Mouse (Mus musculus): Measurements from ENCODE around the gene Gpatch2.
A peak's percentile ranks its signal among the peaks of the same experiment; 100 is the strongest.

Gpatch2 gene

DNA sequence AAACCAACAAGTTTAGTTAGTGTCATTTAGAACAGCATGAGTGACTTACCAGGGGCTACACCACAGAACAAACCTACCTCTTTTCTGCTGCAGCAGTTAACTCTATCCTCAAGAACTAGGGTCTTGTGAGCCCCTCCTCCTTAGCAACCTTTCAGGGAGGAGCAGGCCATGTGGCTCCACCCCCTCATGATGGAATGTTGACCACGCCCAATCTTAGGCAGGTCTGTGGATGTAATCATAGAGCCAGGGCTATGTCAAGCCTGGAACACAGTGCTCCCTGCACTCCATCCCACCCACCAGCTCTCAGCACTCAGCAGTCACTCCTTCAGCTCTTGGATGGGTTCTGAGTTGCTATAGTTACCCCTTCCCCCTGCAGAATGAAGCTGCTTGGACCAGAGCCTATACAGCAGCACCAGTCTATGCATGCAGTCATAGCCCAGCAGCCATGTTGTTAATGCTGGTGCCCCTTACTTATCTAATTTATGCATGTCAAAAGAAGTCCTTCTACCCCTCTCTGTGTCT is 35.5 kb downstream of the Gpatch2 start:
- no peak for DNase-seq

DNA sequence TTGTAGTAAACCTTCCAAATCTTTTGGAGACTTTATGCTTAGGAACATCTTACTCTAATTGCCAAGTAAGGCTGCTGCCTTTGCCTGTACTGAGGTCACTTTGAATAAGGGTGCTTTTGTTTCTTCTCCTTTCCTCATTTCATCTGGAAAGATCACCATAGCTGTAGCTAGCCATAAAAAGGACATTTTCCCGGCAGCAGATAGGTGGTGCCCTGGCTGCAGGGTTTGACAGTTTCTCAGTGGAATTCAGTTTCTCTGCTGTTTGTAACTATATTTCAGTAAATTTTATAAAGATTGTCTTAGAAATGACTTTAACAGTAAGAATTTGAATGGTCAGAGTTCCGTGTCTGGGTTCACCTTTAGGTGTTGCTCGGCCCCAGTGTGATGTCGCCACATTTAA is 43.4 kb downstream of the Gpatch2 start:
- no peak for DNase-seq

DNA sequence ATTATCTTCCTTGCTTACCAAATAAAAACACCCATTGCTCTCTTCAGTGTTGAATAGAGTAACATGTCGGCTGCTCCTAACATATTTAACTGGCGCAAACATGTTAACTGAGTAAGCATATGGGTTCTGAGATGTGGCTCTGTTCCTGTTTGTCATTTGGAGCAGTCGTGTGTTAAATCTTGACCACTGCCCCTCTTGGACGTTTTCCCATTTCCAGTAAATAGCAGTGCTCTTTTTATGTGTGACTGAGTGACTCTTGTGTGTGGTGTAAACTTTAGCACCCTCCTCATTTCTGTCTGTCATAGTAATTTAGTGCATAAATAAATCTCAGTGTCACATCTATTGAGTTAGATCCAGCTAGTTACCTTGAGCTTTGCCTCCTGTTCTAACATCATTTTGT is 52.3 kb downstream of the Gpatch2 start:
- peak in 1 of 2 experiments; percentile 38 for DNase-seq

DNA sequence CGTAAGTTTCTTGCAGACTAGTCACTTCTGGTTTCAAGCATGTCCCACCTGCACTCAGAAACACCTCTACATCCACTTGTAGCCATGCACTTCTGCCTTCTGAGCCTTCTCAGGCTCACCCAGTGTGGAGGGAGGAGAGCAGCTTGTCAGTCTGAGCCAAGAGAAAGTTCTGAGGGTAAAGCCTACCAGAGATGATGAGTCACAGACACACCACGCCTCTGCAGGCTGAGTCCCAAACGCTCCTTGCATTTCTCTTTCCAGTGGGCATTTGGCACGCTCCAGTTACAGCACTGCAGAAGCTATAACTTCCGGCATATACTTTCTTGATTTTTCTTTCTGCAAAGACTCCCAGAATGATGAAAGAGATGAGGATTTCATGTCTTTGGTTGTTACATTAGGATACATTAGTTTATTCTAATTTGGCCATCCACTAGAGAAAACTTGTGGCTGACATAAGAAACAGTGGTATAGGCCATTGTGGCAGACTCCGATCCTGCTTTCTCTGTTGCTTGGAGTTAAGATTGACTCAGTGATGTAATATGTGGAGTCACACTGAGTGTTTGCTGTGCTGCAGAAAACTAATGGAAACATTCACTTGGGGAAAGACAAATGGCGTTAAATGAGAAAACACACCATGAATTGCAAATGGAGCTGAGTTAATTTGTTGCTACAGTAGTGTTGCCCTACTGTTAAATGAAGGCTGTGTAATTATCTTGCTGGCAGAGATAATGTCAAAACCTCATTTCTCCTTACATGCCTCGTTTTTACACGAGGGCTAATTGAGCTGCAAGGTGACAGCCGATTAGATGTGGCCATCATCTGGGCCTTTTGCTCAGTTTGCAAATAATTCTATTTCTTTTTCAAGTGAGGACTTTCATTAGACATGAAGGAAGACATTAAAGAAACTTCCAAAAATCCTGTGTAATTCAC is 55.3 kb downstream of the Gpatch2 start:
- no peak for DNase-seq

DNA sequence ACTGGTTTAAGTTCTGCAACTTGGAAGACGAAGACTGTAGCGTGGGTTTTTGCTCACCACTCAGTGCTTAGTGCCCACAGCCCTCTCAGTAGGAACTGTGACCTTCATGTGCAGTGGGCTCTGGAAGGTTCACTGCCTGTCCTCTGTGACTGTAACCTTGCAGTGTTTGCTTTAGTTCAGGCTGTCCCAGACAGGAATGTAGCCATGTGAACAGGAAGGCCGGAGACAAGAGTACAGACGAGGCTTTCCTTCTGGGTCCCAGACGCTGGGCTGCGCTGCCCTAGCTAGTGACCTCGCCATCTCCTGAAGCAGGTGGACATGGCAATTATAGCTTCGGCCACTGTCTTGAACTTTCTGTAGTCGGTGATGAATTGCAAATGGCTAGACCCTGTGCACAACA is 62.0 kb downstream of the Gpatch2 start:
- peak in 1 of 2 experiments; percentile 43 for DNase-seq

DNA sequence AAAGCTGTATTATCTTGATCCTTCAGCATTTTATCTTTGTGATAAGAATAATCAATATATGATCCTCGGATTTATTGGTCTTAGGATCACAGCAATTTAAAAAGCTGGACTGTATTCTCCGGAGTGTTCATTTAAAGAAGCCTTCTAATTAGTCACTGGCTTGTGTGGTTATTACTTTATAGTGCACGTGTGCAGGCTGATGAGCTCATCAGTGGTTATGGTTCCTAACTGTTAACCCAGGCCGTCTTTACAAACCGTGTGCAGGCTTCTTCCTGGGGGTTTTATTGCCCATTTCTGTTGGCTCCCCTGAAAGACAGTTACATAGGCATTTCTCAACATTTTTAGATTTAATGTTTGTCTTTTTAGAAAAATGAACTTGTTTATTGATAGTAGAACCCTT is 63.2 kb downstream of the Gpatch2 start:
- no peak for DNase-seq

DNA sequence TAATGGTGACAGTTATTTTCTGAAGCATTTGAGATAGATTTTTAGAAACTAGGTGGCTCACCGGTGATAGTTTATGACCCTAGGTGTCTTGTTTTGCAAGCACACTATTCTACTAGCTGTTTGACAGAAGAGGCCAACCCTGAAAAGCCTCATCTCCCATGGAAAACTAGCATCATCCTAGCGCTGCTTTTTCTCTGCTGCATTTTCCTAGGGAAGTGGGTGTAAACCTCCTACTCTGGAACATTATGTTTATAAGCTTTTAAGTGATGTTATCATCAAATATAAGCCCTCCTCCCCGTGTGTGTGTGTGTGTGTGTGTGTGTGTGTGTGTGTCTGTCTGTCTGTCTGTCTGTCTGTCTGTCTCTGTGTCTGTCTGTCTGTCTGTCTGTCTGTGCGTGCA is 64.5 kb downstream of the Gpatch2 start:
- DNase-seq: no peak

DNA sequence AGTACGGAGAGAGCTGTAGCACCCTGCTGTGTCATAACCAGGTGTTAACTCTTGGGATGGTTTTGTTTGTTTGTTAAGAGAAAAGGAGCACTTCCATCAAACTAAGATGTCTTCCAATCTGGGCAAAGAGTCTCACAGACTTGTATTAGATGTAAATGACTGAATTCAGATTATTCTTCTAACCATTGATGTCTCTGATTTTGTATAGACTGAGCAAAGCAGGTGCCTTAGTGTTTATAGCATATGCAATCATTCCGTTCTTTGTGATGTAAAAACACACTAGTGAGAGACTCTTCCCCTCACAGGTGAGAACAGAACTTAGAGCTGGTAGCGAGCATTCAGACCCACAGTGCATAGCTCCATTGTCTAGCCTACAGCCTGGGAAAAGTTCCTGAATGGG is 67.0 kb downstream of the Gpatch2 start:
- DNase-seq: no peak

DNA sequence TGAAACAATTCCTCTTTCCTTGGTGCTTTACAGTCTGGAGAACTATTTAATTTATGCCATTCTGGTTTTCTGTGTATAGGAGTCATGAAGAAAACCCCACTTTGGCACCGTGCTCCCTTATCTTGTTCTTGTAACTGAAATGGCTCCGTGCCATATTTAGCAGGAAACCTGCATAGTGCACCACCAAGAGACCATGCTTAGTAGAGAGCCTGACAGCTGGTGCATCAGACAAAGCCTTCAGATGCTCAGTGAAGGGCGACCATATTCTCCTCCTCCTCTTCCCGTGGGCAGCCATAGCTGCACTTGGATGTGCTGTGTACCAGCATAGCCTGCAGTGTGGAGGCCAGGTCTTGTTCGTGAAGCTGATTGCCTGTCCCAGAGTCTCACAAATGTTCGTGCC is 67.5 kb downstream of the Gpatch2 start:
- DNase-seq: no peak

DNA sequence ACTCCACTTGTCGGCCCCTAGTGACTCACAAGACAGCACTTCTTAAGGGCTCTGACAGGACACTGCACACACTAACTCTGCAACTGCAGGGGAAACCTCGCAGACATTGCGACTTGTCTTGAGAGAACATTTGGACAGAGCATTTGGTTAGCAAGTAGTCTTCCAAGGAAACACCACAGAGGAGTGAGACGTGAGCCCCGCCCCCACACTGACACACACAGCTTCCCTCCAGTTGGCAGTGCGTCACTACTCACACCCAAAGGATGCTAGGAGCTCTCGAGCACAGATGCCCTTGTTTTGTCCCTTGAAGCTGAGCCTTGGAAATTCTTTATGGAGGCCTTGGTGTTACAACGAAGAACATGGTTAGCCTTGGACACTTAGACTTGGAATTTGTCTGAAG is 70.4 kb downstream of the Gpatch2 start:
- no peak for DNase-seq

DNA sequence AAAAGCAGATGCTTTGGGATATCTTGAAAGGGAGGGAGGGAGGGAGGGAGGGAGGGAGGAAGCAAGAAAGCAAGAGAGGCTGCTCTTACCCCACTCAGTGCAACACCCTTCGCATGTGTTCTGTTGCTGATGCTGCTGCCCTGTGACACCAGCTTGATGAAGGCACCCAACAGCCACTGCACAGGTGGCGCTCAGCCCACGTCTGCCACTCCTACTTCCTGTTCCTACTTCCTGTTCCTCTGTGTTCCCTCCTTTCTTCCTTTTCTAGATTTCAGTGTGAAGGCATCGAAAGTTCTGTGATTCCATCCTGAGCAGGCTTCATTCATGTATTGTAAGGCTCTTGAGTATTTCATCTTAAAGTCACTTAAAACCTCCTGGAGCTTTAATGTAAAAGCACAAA is 71.1 kb downstream of the Gpatch2 start:
- no peak for DNase-seq

DNA sequence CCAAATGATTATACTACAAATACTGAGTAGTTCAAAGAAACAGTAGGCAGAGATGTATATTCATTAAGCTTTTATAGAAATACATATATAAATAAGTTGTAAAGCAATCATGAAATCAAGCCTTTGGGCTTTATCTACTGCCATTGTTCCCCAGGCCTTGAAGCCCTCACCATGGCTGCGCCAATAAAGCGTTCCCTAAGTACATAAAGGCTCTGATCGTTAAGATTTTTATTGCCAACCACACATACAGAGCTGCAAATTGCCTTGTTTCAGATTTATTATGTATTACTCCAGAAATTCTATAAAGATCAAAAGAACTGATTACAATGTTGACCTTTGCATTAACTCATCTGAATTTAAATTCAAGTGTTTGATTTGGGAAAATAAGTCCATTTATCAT is 71.6 kb downstream of the Gpatch2 start:
- DNase-seq: no peak

DNA sequence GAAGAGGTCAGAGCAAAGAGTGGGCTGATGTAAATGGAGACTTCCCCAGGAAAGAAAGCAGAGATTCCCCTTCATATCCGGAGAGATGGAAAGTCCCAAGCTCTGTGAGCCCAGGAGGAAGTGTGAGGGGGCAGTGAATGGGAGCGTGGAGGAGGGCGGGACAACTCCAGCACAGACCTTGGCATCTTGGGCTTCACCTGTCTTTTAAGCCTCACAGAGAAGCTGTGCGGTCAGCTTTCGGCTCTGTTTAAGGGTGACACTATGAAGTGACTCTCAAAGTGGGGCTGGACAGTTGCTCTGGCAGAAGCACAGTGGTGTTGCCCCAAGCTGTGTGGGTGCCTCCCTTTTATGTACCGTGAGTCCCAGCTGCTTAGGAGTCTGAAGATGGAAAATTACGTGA is 74.9 kb downstream of the Gpatch2 start:
- no peak for DNase-seq

DNA sequence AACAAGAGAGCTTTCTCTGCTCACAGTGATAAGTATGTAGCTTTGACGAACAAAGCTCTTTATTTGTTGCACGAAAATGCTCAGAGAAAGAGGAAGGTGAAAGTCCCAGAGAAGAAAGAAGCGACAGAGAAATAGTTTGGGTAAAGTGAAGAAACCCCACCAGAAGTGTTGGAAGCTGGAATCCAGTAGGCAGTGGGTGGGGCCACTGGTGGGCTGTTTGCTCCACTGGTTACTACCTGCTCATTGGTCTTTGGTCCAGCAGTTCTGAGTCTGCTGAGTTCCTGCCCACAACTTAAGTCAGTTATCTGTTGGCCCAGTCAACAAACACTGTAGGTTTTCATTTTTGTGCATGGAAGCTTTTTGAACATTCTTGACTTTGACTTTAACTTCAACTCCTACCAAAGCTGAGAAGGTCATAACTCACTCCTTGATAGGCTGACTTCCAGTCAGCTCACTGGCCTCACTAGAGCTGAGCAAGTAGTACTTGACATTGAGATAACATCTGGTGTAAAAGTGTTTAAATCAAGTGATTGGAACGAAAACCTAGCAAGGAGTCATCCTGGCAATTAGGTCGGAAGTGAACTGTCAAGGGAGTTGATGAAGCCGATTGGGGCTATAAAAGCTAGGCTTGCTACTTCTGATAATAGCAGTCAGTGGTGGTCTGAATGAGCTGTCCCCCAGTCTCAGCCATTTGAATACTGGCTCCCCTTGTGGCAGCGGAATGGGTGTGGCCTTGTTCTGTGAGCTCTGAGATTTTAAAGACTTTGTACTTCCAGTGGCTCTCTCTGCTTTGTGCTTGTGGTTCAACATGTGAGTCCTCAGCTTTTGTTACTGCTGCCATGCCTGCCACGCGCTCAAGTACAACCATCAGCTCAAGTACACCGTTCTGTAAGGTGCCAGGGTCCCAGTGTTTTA is 76.4 kb downstream of the Gpatch2 start:
- no peak for DNase-seq

DNA sequence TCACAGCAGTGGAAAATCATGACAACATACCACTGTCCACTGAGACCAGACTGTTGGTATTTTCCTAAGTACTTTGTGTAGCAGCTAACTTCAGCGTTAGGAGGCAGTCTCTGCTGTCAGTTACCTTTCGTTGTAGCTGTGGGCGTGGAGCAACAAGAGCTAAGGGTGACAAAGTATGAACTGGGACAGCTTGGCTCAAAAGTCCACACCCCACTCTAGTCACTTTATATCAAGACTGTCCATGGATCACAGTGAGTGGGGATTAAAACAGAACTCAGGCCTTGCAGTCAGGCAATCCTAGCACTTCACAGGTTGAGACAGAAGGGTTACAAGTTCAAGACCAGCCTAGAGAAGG is 77.1 kb downstream of the Gpatch2 start:
- DNase-seq: no peak

DNA sequence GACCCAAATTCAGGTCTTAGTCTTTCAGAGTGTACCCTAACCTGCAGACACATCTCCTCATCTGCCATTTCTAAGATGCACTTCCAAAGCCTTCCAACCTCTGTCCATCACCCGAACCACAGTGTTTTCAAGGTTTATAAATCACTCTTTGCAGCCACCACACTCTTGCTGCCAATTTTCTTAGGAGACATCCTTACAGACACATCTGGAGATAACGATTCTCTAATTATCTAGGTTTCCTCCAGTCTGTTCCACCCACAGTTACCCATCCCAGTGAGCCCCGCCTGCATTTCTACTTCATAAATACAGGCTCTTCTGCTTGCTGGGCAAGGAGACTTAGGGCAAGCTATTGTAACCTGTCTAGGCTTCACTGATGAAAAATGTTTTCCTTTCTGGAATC is 77.9 kb downstream of the Gpatch2 start:
- no peak for DNase-seq

DNA sequence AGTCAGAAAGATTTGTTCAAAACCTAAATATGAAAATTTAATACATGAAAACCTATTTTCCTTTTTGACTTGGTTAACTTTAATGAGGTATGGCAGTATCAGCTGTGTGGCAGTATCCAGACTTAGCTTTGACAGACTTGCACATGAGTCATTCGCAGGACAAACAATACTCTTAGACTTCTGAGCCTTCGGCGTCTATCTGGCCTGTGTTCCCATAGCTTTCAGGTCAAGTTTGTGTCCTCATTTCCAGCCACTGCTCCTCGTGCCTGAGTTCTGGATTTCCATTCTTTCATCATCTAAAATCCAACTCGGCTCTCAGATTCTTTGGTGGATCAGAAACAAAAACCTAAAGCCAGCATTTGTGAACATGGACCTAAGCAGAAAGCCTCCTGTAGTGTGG is 79.2 kb downstream of the Gpatch2 start:
- DNase-seq: no peak

DNA sequence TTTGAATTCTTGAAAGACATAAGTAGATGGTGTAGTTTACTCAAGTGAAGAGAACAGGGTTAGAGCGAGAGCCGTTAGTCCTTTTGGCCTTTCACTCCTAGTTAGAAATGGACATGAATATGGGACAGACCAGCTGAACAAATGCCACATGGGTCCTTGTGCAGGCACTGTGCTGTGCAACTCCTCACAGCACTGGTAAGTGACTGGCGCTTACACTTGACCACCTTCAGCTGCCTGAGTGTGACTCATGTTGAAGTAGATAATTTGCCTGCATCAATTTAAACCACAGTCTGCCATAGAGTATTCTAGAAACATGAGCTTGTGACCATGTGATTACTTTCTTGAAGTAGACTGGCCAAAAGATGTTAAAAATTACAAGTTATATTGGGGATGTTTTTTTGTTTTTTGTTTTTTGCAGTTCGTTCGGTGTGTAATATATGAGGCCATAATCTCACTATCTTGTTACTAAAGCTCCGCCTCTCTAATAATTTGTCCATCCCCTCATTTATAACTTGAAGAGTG is 79.8 kb downstream of the Gpatch2 start:
- DNase-seq: no peak

DNA sequence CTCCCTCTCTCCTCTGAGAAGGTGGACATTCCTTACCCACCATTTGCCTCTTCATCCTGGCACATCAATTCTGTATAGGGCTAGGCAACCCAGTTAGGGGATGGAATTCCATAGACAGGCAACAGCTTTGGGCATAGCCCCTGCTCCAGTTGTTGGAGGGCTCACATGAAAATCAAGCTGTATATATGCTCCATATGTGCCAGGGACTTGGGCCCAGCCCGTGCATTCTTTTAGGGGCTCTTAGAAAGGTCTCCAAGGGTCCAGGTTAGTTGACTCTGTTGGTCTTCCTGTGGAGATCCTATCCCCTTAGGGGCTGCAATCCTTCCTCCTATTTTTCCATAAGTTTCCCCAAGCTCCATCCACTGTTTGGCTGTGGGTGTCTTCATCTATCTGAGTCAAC is 80.4 kb downstream of the Gpatch2 start:
- DNase-seq: no peak

DNA sequence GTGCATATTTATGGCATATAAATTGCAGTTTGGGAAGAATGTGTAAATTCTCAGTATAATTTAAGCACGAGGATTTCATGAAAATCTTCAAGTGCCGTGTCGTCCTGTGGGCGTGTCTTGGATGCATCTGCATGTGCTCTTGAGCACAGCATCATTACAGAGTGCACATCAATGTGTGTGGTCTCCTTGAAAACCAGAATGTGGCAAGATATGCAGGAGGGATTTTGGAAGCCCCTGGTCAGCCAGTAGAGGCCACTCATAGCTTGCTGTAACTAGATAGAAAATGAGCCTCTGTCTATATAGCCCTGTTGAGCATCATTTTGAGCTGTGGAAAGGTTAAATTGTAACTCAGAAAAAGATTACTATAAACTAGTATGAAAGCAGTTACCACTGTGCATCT is 83.9 kb downstream of the Gpatch2 start:
- DNase-seq: no peak

DNA sequence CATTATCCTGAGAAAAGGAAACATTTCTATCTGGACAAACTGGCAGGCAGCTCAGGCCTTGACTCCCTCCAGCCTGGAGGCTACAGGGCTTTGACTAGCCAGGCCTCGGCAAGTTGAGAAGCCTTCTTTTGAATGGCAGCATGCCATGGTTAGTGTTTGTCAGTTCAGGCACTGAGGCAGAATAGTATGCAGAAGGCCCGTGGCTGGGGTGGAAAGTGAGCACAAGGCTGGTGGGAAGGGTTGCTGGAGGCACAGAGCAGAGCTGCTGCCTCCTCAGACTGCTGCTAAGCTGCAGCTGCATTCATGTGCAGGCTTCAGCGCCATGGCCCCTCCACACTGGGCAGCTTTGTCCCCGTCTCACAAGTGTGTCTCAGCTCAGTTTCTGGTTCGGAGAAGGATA is 85.3 kb downstream of the Gpatch2 start:
- DNase-seq: peak; percentile 57 to 72

DNA sequence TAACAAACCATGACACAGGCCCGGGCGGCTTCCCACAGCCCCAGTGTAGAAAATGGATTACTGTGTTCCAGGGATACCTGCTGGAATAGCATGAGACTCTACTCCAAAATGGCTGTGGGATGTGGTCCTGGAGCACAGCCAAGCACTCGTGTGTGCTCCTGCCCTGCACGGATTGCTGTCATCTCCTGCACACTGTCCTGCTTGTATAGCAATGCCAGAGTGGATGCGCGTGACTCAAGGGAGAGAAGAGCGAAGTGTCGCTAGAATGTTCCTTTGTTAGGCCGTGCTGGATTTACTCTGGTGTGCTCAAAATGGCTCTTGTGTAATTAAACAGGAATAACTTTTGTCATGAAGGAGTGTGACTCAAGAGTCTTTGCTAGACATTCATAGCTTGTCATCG is 87.9 kb downstream of the Gpatch2 start:
- DNase-seq: no peak

DNA sequence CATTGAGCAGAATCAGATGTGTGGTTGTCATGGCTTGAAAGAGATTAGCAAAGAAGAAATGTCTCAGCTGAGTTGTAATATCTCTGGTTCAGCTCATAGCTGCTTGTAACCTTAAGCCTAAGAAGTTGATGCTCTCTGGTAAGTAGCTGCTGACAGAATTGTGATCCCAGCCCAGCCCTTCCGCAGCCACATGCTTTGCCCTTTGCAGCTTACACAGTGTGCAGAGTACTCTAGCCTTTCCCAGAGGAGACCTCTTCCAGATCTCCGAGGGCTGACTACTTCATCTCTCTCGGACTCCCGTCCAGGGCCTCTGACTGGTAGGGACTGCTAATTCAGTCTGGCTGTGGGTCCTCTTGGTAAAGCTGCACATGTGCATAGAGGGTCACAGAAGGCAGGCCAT is 92.0 kb downstream of the Gpatch2 start:
- no peak for DNase-seq

DNA sequence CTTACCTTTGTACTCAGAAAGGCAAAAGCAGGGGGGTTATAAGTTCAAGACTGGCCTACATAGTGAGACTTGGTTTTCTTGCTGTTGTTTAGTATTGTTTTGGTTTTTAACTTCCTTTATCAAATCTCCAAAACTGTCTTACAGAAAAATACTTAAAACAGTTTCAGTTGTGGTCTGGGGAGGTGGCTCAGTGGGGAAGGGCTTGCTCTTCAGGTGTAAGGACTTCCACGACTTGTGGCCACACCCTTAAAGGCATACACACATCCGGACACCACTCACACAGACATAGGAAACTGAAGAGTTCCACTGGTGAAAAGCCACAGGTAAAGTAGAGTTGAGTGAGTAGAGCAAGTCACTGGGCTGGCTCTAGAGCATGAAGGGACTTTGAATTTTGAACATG is 93.2 kb downstream of the Gpatch2 start:
- DNase-seq: no peak

Measured in kidney, postnatal 36 days (tissue).